Mouse (Mus musculus) common myeloid progenitor, adult 5-6 weeks (primary cell): ENCODE results near the gene Gtf2a1l. TPM values are rescaled to one million over a fixed set of nuclear protein-coding genes. Genes with fewer than 3 reads are reported as not detected.

Source experiments
- total RNA-seq: library from RNA; stranded (forward); fragments of 200-1000, 187-1606 nt; gene quantifications from 2 replicates; pipeline ENCODE4 v1.2.3, GENCODE M21; 2017

Gtf2a1l gene
- total RNA-seq, 1 experiment from 2014 or later: not detected

Other genes with a start within 250 kb of the Gtf2a1l start
- gene Foxn2, start 227.9 kb upstream of the Gtf2a1l start, total RNA-seq: 43.5 and 46.0 TPM in 2 replicates
- gene Ppp1r21, start 138.5 kb upstream of the Gtf2a1l start, total RNA-seq: 40.4 and 41.8 TPM in 2 replicates
- not detected in 2 replicates for gene Ston1, start 71.0 kb upstream of the Gtf2a1l start, total RNA-seq
- gene Lhcgr, start 123.3 kb downstream of the Gtf2a1l start, total RNA-seq: 0.18 TPM in 1 of 2 replicates, not detected in the other